Mouse (Mus musculus) neural tube, embryonic 10.5 days (tissue): ENCODE measurements around the gene Zfp866.

Experiments used
- DNase-seq: peaks from one replicate; pipeline ENCODE4 v3.0.0-alpha.2; 2017; ENCODE audit warnings: low spot score; ENCODE audit errors: extremely low spot score

Gene Zfp866

DNA sequence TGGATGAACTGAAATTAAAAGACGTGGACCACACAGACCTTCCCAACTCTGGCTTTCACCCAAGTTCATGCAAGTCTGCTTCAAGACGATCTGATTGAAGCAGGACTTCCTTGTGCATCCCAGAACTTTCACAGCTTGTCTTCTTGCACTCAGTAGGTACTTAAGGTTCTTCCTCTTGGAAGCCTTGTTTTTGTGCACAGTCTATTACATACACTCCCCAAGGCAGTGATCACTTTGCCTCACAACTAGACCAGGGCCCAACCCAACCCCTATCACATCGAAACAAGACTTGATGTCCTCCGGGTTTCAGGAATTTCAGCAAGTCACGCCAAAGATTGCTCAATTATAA is 73.8 kb downstream of the Zfp866 start:
- no peak for DNase-seq

DNA sequence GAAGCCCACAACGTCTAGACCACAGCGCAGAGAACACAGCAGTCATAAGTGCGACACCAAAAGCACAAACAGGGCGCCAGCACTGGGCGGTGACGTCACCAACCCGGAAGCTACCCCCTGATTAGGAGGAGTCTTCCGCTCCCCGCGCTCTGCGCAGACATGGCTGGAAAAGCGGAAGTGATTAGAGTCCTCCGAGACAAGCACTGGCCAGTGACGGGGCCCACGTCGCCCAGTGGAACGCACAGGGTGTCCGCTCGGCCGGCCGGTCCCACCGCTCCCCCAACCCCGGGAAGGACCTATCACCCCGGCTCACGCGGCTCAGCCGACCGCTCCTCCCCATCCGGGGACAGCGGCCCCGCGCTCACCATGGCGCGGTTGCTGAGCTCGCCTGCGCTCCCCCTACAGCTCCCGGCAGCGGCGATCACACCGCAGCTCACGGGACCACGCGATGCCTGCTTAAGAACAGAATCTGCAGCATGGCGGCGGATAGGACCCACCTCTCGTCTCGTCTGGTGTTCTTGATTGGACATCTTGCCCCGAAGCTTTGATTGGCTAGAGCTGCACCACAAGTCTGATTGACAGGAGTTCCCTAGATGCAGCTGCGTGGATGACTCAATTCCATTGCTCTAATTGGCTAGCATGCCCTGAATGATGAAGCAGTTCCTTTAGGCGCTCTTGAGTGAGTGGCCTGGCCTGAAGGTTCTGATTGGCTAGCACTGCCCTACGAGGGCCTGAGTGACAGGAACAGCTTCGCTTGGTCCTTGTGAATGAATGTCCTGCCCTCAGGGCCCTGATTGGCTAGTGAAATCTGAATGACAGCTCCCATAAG is 74.4 kb downstream of the Zfp866 start:
- peak; percentile 92 for DNase-seq

DNA sequence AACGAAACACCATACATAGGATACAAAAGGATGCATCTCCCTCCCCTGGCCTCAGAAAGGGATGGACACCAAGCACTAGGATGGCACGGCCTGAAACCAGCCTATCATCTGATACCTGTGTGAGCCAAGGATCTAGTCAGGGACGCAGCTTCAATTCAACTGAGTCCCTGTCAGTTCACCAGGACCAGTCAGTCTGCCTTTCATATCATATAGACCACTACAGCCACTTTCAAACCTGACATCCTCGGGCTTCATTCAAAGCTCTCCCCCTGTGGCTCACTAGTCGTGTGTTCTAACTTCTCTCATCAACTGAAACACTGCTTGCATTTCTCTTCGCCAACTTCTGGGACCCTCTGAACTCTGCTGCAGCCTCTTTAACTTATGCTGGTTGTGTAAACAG is 75.6 kb downstream of the Zfp866 start:
- DNase-seq: no peak

GRCm38 (mm10) chr8:69713516-69713915 is 77.5 kb downstream of the Zfp866 start:
- no peak for DNase-seq
